Mouse (Mus musculus) CH12.LX (cell line): Measurements from ENCODE around the gene Rtn3.

Experiments used
- CHD1 ChIP-seq: IDR thresholded peaks from 2 replicates; pipeline ENCODE4 v1.6.1; 2012; ENCODE audit warnings: low read depth, low read length, improper control_type of control experiment, inconsistent platforms
- CTCF ChIP-seq, 2 experiments: IDR thresholded peaks in 1 of 2; conservative IDR thresholded peaks in 1 of 2; 2 replicates each; pipeline ENCODE4 v1.5.1; 2011 to 2012; ENCODE audit warnings: low read depth in 2 of 2, low read length in 2 of 2, improper control_type of control experiment in 1 of 2, inconsistent platforms in 1 of 2, mild to moderate bottlenecking in 1 of 2, moderate library complexity in 1 of 2
- EP300 ChIP-seq: IDR thresholded peaks from 2 replicates; pipeline ENCODE4 v1.6.1; 2011; ENCODE audit warnings: low read length, improper control_type of control experiment
- HCFC1 ChIP-seq: IDR thresholded peaks from 2 replicates; pipeline ENCODE4 v1.6.1; 2012; ENCODE audit warnings: low read depth, mild to moderate bottlenecking, inconsistent platforms, low read length, improper control_type of control experiment
- KAT2A ChIP-seq: IDR thresholded peaks from 2 replicates; pipeline ENCODE4 v1.6.1; 2012; ENCODE audit warnings: low read length, improper control_type of control experiment, inconsistent platforms; ENCODE audit not compliant: insufficient replicate concordance
- MEF2A ChIP-seq: IDR thresholded peaks from 2 replicates; pipeline ENCODE4 v1.6.1; 2014; ENCODE audit warnings: low read depth, mild to moderate bottlenecking, inconsistent platforms, low read length, improper control_type of control experiment, borderline replicate concordance
- MXI1 ChIP-seq: IDR thresholded peaks from 2 replicates; pipeline ENCODE4 v1.6.1; 2011; ENCODE audit warnings: mild to moderate bottlenecking, low read depth, low read length, improper control_type of control experiment
- NELFE ChIP-seq: IDR thresholded peaks from 2 replicates; pipeline ENCODE4 v1.6.1; 2011; ENCODE audit warnings: low read depth, low read length, improper control_type of control experiment
- NRF1 ChIP-seq: IDR thresholded peaks from 2 replicates; pipeline ENCODE4 v1.6.1; 2014; ENCODE audit warnings: low read depth, mild to moderate bottlenecking, inconsistent platforms, low read length, improper control_type of control experiment, moderate library complexity
- POLR2A ChIP-seq: IDR thresholded peaks from 2 replicates; pipeline ENCODE4 v1.6.1; 2011; ENCODE audit warnings: low read depth, mild to moderate bottlenecking, improper control_type of control experiment, low read length
- POLR2AphosphoS2 ChIP-seq: IDR thresholded peaks from 2 replicates; pipeline ENCODE4 v1.6.1; 2011; ENCODE audit warnings: low read depth, low read length, improper control_type of control experiment
- SMC3 ChIP-seq: IDR thresholded peaks from 2 replicates; pipeline ENCODE4 v1.6.1; 2011; ENCODE audit warnings: low read depth, low read length, improper control_type of control experiment
- TCF12 ChIP-seq: IDR thresholded peaks from 2 replicates; pipeline ENCODE4 v1.6.1; 2014; ENCODE audit warnings: low read depth, mild to moderate bottlenecking, inconsistent platforms, low read length, improper control_type of control experiment

GRCm38 (mm10) chr19:7487680-7488079 lies 4.6 kb upstream of the Rtn3 start:
- TF ChIP-seq CTCF (conservative IDR thresholded peaks at IDR 0.05 in 1 of 2, IDR thresholded peaks at IDR 0.05 in 1 of 2; ENCODE audit: low read depth in 2 of 2, low read length in 2 of 2) = no peak
- TF ChIP-seq POLR2A = no peak
- TF ChIP-seq MXI1 = no peak
- no peak for TF ChIP-seq NELFE
- TF ChIP-seq NRF1 = no peak
- no peak for TF ChIP-seq EP300
- TF ChIP-seq HCFC1 = no peak
- no peak for TF ChIP-seq CHD1
- TF ChIP-seq TCF12 = no peak
- no peak for TF ChIP-seq POLR2AphosphoS2
- TF ChIP-seq MEF2A = no peak
- no peak for TF ChIP-seq SMC3
- TF ChIP-seq KAT2A = no peak
